Mouse (Mus musculus) stomach, postnatal 0 days (tissue): ENCODE measurements around the gene Gpr18. TPM values are rescaled to one million over a fixed set of nuclear protein-coding genes. Genes with fewer than 3 reads are reported as not detected.
A peak's percentile ranks its signal among the peaks of the same experiment; 100 is the strongest.
"Not testable (repeated sequence)": the region's sequence is repeated elsewhere in the genome, so short reads cannot be mapped to it uniquely, and the experiment has no call there.

Experiments
- ATAC-seq: fragments of 200-750 bp; cut with Nextera tagmentation; 2 replicates; pipeline ENCODE4 v1.8.0; 2017; ENCODE audit not compliant: low FRiP score, low TSS enrichment
- DNase-seq: peaks from one replicate; pipeline ENCODE4 v3.0.0-alpha.2; 2016; ENCODE audit warnings: low spot score
- H3K27ac ChIP-seq: fragments of 300-500 bp; sonication (generic); replicated peaks from 2 replicates; pipeline ENCODE4 v1.5.1; 2014; ENCODE audit warnings: mild to moderate bottlenecking, control low read depth
- H3K27me3 ChIP-seq: fragments of 300-500 bp; sonication (generic); 2 replicates; pipeline ENCODE4 v1.6.1; 2014; ENCODE audit warnings: low read length; ENCODE audit not compliant: control insufficient read depth, insufficient read depth
- H3K36me3 ChIP-seq: fragments of 300-500 bp; sonication (generic); 2 replicates; pipeline ENCODE4 v1.6.1; 2014; ENCODE audit warnings: low read length, mixed read lengths; ENCODE audit not compliant: control insufficient read depth, insufficient read depth
- H3K4me1 ChIP-seq: fragments of 300-500 bp; sonication (generic); replicated peaks from 2 replicates; pipeline ENCODE4 v1.6.1; 2014; ENCODE audit warnings: antibody characterized with exemption; ENCODE audit not compliant: control insufficient read depth, insufficient read depth
- H3K4me2 ChIP-seq: fragments of 300-500 bp; sonication (generic); replicated peaks from 2 replicates; pipeline ENCODE4 v1.6.1; 2014; ENCODE audit warnings: low read depth, mild to moderate bottlenecking, control low read depth, moderate library complexity
- H3K4me3 ChIP-seq: fragments of 300-500 bp; sonication (generic); 2 replicates; pipeline ENCODE4 v1.5.1; 2014; ENCODE audit warnings: low read depth, low read length, control low read depth
- H3K9ac ChIP-seq: fragments of 300-500 bp; sonication (generic); 2 replicates; pipeline ENCODE4 v1.6.1; 2014; ENCODE audit warnings: mild to moderate bottlenecking, low read length, control low read depth, mixed read lengths
- H3K9me3 ChIP-seq: fragments of 300-500 bp; sonication (generic); 2 replicates; pipeline ENCODE4 v1.6.1; 2016; ENCODE audit warnings: low read length; ENCODE audit not compliant: control insufficient read depth
- CTCF ChIP-seq: IDR thresholded peaks from 2 replicates; pipeline ENCODE4 v1.5.1; 2016; ENCODE audit warnings: antibody characterized with exemption, low read depth, mild to moderate bottlenecking, moderate library complexity
- EP300 ChIP-seq: optimal IDR thresholded peaks from 2 replicates; pipeline ENCODE3; 2016; ENCODE audit warnings: antibody characterized with exemption
- WGBS: fragments of 180-500 bp; shearing (Covaris S2); extraction: QIAGEN DNeasy Blood & Tissue Kit; methylation state at CpG from one replicate; pipeline ENCODE4 v1.1.7; 2014; 5-methylcytosine and 5-hydroxymethylcytosine counted together
- polyA plus RNA-seq: library from polyadenylated mRNA; unstranded; fragments of >200 nt; fragmentation: Nextera tagmentation; extraction: Ambion mirVana; gene quantifications from 2 replicates; pipeline ENCODE4 v1.2.1, GENCODE M21; 2015

Gene Gpr18
- polyA plus RNA-seq, 1 experiment from 2014 or later = 0.06 TPM

DNA sequence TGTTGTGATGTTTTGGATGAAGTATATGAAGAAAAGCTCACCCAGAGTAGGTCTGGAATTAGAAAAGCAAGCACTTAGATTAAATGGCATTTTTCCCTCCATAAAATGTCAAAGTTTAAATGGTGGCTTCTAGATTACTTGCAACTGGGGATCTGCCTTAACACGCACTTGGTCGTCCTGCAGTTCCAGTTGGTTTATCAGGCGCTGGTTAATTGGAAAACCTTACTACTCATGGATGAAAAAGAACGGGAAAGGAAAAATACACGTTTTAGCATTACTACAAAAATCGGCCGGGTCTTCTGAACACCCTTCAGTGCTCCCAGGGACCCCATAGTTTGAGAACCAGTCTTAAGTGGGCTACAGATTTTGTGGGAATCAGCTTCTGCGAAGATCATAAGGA lies 37.9 kb downstream of the Gpr18 start:
- Histone ChIP-seq H3K4me1 (peaks cover 3% of the 10 kb centered on the region; the same call in 1 of the 2 replicates), H3K4me2 (peak overlapping the region; percentile 97), H3K9me3 (no peaks in the 10 kb centered on the region), H3K27me3 (no peaks in the 10 kb centered on the region), H3K36me3 (no peaks in the 10 kb centered on the region), H3K4me3 (peak overlapping the region; percentile 97), H3K27ac (peak overlapping the region; percentile 93), H3K9ac (peak overlapping the region; percentile 59)
- no peak for ATAC-seq
- no peak for DNase-seq
- WGBS = 34% methylated on average over 8 of the region's 8 CpGs
- no peak for TF ChIP-seq CTCF
- no peak for TF ChIP-seq EP300

DNA sequence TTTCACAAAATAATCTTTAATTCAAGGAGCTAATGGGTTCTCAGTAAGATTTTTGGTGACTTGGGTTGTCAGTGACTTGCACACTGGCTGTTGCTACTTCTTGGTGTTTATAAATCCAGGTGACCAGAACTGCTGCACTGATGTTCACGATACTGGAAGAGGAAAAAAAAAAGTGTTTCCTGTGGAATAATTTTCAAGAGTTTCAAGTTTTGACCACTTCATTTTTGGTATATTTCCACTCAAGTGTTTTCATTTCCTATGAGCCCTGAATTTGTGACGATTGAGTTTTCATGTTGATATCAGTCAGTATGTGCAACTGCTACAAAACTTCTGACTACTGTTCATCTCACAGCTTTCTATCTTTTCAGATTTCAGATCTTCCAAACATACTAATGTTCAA lies 38.7 kb downstream of the Gpr18 start:
- H3K4me1 ChIP-seq = peaks cover 3% of the 10 kb centered on the region; the same call in 1 of the 2 replicates
- 83% methylated on average over 2 of the region's 2 CpGs for WGBS
- H3K4me2 ChIP-seq = no peak overlapping the region
- no peak overlapping the region for H3K9ac ChIP-seq
- H3K4me3 ChIP-seq = no peak overlapping the region
- DNase-seq = no peak
- no peak for ATAC-seq
- no peaks in the 10 kb centered on the region for H3K36me3 ChIP-seq
- H3K9me3 ChIP-seq = no peaks in the 10 kb centered on the region
- no peak overlapping the region for H3K27ac ChIP-seq
- H3K27me3 ChIP-seq = no peaks in the 10 kb centered on the region
- TF ChIP-seq EP300 = no peak
- no peak for TF ChIP-seq CTCF

DNA sequence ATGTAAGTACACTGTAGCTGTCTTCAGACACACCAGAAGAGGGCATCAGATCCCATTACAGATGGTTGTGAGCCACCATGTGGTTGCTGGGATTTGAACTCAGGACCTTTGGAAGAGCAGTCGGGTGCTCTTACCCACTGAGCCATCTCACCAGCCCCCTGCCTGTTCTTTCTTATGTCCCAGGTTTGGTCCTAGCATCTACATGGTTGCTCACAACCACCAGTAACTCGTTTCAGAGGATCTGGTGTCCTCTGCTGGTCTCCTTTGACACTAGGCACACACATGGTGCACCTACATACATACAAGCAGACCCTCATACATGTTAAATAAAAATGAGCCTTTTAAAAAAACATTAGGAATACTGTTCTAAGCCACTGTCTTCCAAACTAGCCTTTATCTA lies 39.4 kb downstream of the Gpr18 start:
- not testable (repeated sequence) for H3K27ac ChIP-seq, H3K9me3 ChIP-seq, ATAC-seq, DNase-seq, H3K4me3 ChIP-seq, H3K4me1 ChIP-seq, H3K27me3 ChIP-seq, H3K4me2 ChIP-seq, H3K36me3 ChIP-seq, H3K9ac ChIP-seq
- WGBS = 60% methylated on average over 2 of the region's 2 CpGs

DNA sequence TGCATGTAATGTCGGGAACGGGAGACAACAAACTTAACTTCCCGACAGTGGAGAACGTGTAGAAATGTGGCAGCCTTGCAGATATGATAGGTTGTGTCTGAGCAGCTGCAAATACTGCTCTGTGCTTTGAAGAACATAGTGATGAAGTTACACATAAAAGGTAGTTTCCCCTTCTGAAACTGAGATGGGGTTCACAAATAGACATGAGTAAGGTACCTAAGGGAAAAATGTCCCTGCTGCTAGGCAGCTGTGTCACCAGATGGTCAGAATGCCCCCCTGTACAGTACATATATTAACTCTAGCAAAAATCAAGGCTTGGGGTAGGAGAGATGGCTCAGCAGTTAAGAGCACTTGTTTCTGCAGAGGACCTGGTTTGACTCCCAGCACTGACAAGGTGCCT lies 41.9 kb downstream of the Gpr18 start:
- H3K4me2 ChIP-seq = no peak overlapping the region
- no peak overlapping the region for H3K4me3 ChIP-seq
- no peak overlapping the region; the same call in 1 of the 2 replicates for H3K27ac ChIP-seq
- DNase-seq = no peak
- no peaks in the 10 kb centered on the region for H3K9me3 ChIP-seq
- no peak for TF ChIP-seq EP300
- no peak for TF ChIP-seq CTCF
- H3K27me3 ChIP-seq = no peaks in the 10 kb centered on the region
- H3K4me1 ChIP-seq = no peaks in the 10 kb centered on the region
- no peaks in the 10 kb centered on the region for H3K36me3 ChIP-seq
- H3K9ac ChIP-seq = no peak overlapping the region
- WGBS = 58% methylated on average over 4 of the region's 4 CpGs
- no peak for ATAC-seq

DNA sequence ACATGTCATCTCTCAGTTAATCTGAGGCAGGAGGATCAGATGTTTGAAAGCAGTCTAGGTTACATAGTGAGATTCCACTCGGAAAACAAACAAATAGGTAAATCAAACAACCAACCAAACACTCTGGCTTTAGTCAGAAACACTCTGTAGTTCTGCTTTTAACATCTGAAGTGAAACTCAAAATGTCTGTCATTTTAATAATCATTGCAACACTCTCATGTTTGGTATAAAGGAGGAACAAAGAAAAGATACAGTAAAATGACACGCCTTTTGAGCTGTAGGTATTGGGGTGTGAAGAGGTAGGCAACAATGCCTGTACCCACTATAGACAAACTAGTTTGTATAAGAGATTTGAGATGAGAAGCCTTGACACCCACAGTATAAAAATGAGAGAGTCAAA lies 42.4 kb downstream of the Gpr18 start:
- no peak for ATAC-seq
- 46% methylated on average over 2 of the region's 2 CpGs for WGBS
- Histone ChIP-seq H3K9me3 (no peaks in the 10 kb centered on the region), H3K4me2 (no peak overlapping the region), H3K27ac (peak overlapping the region; percentile 25), H3K4me1 (no peaks in the 10 kb centered on the region), H3K4me3 (no peak overlapping the region), H3K9ac (no peak overlapping the region), H3K27me3 (no peaks in the 10 kb centered on the region), H3K36me3 (no peaks in the 10 kb centered on the region)
- TF ChIP-seq EP300 (no peak), CTCF (no peak)
- DNase-seq = no peak

DNA sequence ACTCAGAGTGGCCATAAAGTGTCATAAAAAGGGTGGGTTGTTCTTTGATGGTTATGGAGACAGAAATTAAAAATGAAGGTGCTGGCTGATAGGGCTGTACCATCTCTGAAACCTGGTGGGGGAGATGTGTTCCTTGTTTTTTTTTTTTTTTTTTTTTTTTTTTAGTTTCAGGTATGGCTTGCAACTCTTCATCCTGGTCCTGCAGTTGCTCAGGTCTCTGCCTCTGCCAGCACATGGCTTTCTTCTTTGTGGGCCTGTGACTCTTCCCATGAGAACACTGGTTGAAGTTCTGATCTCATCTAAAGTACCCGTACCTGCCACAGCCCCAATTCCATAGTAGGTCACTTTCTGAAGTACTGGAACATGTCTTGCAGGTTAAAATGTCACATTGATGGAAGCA lies 42.8 kb downstream of the Gpr18 start:
- TF ChIP-seq CTCF (no peak), EP300 (no peak)
- Histone ChIP-seq H3K4me3 (no peak overlapping the region), H3K27me3 (no peaks in the 10 kb centered on the region), H3K9me3 (no peaks in the 10 kb centered on the region), H3K4me2 (no peak overlapping the region), H3K4me1 (no peaks in the 10 kb centered on the region), H3K36me3 (no peaks in the 10 kb centered on the region), H3K9ac (no peak overlapping the region), H3K27ac (peak overlapping the region; percentile 25)
- DNase-seq (no peak), ATAC-seq (no peak)
- 60% methylated on average over 1 of the region's 1 CpGs for WGBS
